Mouse (Mus musculus): ENCODE data around the gene Ciapin1.

The Ciapin1 gene

DNA sequence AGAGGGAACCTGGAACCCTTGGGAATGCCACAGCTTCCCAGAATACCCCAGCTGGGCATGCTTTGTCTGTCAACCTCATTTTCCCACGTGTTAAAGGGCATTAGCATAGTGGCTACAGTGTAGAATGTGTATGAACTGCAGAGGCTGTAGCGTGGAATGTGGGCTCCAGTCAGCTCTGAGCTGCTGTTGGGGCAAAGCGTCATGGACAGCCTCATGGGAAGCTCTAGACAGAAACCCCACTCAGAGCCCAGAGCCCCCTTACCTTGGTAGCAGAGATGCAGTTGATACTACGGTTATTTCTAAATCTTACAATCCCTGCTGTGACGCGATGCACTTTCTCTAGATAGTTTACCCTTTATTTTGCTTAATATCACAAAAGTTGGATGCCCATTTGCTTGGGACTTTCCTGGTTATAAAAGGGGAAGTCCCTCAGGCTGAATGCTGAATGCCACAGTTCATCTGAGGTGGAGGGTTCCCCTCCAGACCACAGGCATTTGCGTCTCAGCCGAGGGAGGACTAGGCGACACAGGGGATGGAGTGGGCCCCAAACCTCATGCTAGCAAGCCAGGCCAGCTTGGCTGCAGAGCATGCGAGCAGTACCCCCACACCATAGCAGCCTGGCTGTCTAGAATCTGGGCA, 59.1 kb downstream of the Ciapin1 start:
- in situ Hi-C loops (cut with MboI): no loop called here

DNA sequence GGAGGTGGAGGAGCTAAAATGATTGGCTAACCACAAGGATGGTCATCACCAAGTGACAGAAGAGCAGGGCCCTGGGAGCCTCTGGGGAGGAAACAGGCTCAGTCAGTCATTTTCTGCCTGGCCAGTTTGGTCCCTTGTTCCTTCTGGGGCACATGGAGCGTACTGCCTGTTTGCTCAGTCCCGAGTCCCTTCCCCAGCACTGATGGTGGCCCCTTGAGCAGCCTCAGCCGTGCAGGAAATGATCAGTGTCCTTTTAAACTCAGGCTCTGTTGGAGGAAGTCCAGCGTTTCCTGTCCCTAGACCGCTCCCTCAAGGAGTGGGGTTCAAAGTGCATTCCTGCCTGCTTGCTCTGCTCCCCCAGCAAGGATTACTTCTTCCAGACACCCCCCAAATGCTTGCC, 59.7 kb downstream of the Ciapin1 start:
- in situ Hi-C loops (cut with MboI): no loop called here

DNA sequence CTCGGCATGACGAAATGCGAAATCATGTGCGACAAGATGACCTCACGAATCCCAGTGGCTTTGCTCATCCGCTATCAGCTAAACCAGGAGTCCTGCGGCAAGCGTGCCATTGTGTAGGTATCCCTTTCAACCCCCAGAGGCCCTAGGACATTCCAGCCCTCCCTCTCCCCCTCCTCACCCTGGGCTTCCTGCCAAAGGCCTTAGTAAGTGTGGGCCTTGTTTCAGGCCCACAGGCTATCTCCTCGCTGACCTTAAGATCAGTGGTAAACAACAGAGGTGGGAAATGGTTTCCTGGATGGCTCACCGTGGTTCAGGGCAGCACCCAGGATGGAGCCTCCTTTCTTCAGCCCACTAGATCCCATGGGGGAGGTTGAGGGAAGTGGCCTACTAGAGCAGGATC, 60.1 kb downstream of the Ciapin1 start:
- in situ Hi-C loops (cut with MboI): no loop called here

DNA sequence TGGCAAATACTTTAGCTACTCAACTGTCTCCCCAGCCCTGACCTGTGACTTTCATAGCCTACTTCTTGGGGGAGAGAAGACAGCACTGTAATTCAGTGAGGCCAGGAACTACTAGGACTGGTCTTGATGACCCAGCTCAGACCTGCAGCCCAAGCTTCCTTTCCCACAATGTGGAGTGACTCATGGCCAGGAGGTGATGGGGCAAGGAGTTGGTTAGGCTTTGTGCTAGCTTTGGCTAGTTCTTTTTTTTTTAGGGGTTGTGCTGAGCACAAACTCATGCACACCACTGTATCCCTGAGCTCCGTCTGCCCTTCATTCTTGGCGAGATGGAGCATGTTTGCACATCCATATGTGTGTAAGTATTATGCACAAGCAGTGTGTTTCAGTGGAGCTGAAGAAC, 61.8 kb downstream of the Ciapin1 start:
- in situ Hi-C loops (cut with MboI): no loop called here

DNA sequence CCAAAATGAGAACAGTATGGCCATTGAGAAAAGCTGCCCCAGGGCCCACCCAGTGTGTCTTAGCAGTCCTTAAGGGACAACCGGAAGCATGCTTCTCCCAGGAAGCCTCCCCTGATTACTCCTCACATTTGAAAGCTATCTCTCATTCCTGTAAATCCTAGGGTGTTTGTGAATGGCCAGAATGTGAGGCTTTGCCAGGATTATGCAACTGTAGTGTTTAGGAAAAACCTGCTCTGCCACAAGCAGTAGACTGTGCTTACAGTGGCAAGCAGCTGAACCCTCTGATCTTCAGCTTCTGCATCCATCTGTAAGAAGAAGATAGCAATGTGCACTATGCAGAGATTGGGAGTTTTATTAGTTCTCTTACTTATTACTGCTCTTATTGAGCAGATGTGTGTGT, 63.6 kb downstream of the Ciapin1 start:
- in situ Hi-C loops (cut with MboI): no loop called here

DNA sequence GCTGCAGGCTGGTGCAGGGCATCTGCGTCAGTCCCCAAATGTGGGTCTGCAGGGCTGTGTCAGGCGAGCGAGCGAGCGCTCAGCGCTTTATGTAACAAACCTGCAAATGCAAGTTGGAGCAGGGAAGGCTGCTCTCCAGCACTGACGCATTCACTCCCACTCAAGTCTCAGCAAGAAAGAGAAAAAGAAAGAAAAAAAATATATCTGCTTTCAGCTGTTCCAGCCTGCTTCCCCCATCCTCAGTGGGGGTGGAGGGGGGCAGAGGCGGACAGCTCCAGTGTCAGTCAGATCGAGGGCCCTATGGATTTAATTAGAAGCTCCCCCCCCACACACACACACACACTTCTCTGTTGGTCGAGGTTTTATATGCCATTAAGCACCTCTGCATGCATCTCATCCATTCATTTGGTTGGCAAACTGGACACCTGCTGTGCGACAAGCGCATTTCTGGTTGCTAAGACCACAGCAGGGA, 64.4 kb downstream of the Ciapin1 start:
- in situ Hi-C loops (cut with MboI): no loop called here

DNA sequence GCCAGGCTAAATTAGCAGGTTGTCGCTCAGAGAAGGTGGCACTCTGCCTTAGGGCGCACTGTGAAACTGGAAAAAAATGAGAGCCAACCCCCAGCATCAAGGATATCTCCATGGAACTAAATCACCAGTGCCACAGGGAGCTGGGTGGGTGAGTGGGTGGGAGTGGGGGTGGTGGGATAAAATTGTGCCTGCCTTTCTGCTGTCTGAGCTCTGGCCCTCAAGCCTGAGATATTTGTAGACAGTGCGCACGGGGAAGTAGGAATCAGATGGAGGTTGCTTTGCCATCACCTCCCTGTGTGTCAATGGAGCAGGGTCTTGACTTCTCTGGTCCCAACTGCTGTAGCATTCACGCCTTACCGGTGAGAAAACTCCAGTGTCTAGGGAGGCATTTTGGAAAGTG, 65.1 kb downstream of the Ciapin1 start:
- in situ Hi-C loops (cut with MboI): no loop called here

DNA sequence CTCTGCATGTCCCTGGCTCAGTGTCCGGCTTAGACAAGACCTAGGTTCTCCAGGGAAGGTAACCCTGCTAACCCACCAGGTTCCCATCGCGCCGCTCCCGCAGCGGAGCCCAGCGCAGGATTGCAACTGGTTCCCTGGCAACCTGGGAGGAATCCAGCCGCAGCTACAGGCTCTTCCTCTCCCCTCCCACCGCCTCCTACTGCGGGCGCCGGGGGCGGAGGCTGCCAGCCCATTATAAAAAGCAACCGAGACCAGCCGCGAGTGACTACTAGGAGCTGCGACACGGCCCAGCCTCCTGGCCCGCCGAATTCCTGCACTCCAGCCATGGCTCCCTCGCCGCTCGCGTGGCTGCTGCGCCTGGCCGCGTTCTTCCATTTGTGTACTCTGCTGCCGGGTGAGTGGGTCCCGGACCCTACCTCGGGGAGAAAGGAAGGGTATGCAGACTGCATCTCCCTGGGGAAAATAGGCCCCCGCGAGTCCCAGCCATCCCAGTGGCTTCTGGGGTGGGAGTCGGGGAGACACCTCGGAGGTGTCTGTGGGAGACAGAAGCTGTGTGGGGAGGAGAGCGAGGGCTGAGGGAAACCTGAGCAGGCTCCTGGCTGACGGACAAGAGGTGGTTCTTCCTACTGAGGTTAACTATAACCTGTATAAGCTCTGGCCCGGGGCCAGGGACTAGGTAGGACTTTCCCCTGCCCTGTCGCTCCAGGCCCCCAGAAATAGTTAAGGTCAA, 66.1 kb downstream of the Ciapin1 start, which contains the start of gene Cx3cl1:
TSS of gene Cx3cl1 (plus strand) at position 69 of the 730 bp plus-strand sequence.
- in situ Hi-C loops (cut with MboI): no loop called here

DNA sequence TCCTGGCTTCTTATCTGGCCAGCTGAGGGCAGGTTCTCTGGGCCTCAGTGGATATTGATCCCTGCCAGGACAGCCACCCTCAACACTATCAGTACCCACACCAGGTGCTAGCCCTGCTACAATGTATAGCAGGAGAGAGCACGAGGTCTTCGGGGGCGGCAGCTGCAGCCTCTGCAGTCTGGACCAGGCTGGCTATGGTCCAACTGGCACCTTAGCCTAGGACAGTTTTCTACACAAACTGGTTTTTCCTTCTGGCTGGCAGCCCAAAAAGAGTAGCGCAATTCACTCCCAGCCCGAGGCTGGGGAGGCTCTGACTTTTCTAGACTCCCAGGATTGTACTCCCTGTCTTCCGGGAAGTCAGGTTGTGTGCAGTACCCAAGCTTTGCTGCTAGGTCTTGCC, 67.2 kb downstream of the Ciapin1 start:
- in situ Hi-C loops (cut with MboI): no loop called here
